Mouse (Mus musculus) adrenal gland, adult (tissue): ENCODE results near the gene Clmn.
A peak's percentile ranks its signal among the peaks of the same experiment; 100 is the strongest.
"Not testable (repeated sequence)": the region's sequence is repeated elsewhere in the genome, so short reads cannot be mapped to it uniquely, and the experiment has no call there.

Experiments
- DNase-seq, 2 experiments: peaks; one replicate each; pipeline ENCODE4 v3.0.0; 2022 to 2023; ENCODE audit warnings: low spot score in 1 of 2; ENCODE audit not compliant: inconsistent age in 2 of 2

Gene Clmn

DNA sequence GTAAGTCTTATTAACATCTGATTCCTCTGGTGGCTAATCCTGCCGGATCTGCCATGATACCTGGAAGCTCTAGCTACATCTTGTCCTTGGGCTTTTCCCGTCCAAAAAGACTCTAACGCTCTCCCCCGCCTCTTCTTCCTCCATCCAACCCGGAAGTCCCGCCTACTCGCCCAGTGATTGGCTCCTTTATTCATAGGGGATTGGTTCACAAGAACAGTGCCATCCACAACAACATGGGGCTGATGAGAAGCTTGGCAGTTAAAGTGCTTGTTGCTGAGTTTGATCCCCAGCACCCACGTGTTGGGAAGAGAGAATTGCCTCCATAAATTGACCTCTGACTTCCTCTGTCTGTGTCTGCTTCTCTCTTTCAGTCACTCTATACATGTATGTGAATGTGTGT is 103.5 kb downstream of the Clmn start:
- DNase-seq: no peak

DNA sequence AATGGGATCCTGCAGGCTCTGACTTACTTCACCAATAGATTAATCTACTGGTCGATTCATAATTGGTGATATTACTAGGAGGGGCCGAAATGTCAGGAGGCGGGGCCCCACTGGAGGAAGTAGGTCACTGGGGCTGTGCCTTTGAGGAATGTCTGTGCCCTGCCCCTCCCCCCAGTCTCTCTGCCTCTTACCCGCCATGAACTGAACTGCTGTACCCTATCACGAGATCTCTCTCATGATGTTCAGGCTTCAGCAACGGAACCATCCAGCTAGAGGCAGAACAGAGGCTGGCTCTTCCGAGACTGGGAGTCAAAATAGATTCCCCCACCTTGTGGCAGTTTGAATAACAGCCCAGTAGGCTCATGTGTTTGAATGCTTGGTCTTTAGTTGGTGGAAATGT is 106.8 kb downstream of the Clmn start:
- no peak for DNase-seq

DNA sequence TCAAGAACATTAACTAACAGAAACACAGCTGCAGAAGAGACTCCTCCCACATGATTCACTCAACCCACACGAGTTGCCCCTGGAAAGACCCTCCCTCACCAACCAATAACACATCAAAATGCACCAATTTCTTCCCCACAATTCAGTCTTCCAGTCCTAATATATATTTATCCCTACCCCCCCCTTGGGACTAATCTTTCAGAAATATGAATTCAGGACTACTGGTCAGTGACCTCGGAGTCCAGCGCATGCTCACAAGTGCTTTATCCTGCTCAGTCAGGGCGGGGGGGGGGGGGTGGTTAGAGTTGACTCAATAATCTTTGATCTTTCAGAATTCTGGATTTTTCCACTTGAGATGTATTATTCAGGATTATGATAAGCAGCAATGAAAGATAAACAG is 111.2 kb downstream of the Clmn start:
- peak; percentile 47 to 83 for DNase-seq

DNA sequence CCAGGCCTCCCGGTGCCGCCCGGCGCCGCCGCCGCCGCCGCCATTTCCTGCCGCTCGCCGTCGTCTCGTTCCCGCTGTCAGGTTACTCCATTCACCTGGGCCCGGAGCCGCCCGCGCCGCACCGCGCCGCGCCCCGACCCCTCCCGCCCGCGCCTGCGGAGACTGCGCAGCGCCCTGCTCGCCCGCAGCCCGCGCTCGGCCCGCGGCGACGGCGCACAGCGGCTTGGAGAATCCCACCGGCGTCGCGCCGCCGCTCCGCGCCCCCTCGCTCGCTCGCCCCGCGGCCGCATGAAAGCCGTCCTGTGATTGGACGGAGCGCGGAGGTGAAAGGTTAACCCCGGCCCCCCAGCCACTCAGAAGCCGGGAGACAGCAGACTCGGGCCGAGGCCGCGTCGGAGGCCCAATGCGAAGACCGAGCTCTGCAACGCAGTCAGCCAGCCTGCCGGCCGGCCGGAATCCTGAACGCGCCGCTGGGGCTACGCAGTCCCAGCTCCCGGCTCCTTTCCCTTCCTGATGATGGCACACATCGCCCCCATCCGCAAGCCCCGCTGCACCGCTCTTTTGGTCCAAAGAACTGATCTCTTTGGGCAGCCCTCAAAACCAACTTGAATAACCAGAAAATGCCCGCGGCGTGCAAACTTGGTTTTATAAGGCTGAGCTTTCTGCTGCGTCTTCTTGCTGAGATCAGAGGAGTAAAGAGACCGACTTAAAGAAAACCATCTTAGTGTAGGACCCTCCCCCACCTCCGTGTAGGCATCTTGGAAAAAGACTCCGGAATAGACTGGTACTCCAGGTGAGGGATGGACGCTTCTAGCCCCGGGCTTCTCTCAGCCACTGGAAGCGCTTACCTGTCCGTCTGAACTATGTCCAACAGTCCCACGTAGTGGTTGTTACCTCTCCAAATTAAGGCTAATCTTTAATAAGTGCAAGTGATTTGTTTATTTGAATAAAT is 112.8 kb downstream of the Clmn start, which contains the start of gene Dicer1:
TSS of gene Dicer1 (minus strand) at position 139 of the 952 bp plus-strand sequence.
- peak; percentile 97 to 99 for DNase-seq

DNA sequence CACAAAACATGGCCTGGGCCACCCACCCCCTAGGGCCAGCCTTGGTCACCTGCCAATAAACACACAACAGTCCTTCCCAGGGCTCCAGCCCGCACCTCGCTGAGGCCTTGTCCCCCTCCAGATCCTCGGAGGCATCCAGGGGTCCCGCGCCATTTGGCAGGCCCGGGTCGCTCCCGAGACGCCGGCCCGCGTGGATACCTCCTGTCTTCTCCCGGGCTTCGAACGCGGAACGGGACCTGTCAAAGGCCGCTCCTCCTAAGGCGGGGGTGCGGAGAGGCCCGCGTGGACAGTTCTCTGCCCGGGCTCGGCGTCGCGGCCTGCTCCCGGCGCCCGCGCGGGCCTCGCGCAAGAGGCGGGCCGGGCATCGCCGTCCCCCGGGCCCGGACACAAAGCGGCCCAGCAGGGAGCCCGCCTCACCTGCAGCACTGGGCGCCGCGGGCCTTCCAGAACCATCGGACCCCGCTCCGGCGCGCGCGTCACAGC is 113.5 kb downstream of the Clmn start:
- peak in 1 of 2 experiments; percentile 84 for DNase-seq

DNA sequence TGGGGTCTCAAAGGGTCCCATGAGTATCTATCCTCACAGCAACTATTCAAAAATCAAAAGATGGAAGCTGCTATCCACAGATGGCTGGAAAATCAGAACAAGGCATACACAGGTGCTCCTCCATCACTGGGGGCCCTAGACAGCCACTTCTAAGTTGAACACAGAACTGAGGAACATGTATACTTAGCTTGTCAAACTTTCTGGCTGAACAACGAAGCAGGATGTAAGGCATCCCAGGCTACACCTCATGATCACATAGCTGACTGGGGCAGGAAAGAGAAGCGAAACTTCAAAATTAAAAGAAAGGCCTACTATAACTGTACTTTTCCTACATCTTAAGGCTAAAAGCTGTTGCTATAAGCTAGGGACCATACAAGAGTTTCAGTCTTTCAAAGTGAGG is 115.9 kb downstream of the Clmn start:
- no peak for DNase-seq

DNA sequence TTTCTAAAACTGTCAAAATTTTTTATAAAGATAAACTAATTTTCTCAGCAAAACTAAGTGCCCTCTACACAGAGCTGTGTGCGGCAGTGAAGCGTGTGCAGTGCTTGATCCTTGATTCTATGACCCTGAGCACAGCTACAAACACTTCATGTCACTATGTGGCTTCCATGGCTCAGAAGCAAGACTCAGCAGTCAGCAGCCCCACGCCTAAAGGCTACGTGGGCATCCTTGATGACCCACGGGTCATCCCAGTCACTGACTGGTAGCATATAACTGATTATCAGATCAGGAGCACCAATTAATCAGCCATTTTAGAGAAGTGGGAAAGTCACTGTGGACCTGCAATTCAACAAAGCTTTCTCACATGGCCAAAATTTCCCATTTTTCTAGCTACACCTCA is 117.6 kb downstream of the Clmn start:
- peak; percentile 15 to 59 for DNase-seq

DNA sequence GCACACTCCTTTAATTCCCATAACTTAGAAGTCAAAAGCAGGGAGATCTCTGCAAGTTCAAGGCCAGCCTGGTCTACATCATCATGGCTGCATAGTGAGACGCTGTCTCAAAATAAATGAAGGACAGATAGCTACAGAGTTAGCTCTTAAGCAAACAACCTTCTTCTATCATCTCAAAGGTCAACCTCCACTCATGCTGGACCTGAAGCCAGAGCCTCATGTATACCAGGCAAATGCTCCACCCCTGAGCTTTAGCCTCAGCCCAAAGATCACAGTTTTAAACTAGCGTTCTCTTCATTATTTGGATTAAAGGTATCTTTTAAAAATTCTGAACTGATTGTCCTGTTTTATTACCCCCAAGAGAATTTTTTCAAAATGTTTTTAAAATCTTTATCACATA is 118.3 kb downstream of the Clmn start:
- DNase-seq: peak in 1 of 2 experiments; percentile 68

DNA sequence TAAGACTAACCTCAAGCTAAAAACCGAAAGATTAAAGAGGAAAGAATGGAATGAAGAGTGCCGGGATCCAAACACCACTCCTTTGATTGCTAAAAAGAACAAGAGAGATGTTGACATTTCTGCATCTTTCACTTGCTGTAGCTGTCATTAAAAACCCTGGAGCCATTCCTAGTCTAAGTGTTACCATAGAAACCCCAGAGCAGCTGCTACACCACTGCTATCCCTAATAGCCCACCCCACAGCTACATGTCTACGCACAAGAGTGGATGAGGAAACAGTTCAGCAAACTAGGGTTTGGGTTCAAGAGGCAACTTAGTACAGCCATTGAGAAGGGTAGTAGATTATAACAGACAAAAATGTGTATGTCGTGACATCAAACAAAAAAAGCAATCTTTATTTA is 121.2 kb downstream of the Clmn start:
- peak in 1 of 2 experiments; percentile 35 for DNase-seq

DNA sequence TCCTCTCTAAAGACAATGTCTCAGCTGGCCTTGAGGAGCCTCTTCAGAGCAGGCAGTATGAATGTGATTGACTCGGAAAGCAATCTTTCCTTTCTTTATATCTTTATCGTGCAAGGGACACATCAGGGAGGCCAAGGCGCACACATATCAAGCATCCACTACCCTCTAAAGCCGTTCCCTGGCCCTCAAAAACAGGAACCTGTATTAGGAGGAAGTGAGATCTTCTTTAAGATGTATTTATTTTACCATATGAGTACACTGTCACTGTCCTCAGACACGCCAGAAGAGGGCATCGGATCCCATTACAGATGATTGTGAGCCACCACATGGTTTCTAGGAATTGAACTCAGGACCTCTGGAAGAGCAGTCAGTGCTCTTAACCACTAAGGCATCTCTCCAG is 122.6 kb downstream of the Clmn start:
- DNase-seq: peak in 1 of 2 experiments; percentile 70

DNA sequence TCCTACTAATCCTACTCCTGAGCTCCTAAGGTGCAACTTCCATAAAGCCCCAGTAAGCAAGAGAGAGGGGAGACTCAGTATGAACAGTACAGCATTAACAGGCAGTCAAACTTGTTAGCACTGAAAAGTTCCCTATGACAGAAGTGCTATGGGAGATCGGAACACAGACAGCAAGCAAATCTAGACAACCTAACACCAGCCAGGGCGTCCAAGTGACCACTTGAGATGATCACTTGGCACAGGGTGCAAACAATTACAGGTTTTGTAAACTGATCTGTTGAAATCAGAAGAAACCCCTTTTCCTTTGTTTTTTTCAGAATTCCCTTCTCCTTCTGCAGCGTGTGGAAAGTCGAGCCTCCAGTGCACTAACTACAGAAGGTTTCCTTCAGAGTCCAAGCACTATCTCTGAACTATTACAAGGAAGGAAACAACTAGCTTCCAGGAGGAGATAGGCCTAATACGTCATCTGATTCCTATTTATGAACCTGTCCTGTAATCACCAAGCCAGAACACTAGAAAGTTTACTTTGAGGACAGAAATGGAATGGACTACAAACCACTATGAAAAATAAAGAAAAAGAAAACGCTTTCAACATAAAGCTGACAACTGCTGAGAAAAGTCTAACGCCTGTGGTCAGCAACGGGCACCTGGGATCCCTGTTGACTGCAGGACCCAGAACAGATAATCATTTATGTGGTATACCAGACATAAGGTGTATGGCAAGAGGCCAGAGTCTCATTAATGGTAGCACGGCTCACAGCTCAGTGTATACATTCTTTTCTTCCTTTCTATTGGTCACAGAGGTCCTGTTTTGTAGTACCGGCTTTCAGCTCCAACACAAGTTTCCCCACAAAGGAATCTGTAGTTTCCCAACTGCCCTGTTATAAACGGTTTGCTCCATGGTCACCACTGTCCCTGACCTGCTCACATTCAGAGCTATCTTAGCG is 123.8 kb downstream of the Clmn start:
- peak in 1 of 2 experiments; percentile 63 for DNase-seq

DNA sequence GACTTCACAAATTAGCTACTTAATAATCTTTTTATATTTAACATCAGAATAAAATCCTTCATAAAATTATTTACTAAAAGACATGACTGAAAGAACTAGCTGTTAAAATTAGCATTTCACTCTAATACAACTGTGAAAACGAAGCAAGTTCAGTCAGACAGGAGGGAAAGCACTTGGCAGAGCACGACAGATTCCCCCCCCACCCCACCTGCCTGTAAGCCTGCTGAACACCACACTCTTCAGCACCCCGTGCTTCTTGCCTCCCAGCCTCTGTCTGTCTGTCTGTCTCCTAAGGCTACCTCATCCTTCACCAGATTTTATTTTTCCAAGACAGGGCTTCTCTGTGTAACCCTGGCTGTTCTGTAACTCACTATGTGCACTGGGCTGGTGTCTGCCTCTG is 125.9 kb downstream of the Clmn start:
- DNase-seq: no peak

DNA sequence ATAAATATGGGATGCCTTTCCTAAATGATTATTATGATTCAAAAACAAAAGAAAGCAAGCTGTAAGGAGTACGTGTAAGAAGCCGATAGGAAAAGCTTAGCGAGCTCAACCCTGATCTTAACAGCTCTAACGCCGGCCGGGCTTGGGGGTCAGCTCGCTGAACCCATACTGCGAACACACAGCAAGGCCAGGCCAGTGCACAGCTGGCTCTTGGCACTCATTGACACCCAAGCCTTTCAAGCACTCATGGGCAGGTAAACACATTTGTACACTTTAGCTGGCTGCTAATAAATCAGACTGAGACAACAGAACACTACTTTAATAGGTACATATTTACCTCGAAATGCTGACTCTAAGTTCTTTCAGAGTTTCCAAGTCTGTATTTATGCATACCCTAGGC is 126.4 kb downstream of the Clmn start:
- DNase-seq: no peak

DNA sequence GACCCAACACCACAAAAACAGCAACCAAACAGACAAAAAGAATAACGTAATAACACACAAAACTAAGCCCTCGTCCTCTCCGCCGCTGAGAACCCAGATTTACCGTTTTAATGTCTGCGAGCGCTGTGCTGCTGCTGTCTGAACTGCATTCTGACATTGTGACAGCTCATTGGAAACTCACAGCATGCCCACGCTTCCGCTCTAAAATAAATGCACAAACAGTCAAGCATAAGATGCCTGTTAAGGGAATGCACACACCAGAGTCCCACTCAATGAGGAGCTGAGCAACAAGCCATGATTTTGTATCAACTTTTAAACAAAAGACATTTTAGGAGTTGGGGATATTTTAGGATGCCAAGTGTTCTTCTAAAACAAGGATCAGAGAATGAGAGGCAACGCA is 127.2 kb downstream of the Clmn start:
- DNase-seq: no peak

DNA sequence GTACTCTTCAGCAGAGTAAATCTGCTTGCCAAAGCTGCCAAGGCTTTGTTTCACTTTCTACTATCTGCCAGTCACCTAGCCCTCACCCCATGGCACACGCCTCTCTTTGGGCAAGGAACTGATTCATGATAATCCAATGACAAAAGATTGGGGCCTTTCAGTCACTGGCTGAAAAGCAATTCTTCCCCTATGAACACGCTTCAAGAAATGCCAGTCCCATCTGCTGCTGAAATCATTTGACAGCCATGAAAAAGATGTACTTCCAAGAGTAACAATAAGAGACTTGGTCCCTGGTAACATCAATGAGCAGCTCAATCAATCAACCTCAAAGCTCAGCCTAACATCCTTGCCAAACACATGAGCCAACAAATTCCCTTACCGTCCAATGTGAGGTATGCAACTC is 128.9 kb downstream of the Clmn start:
- DNase-seq: peak in 1 of 2 experiments; percentile 76

DNA sequence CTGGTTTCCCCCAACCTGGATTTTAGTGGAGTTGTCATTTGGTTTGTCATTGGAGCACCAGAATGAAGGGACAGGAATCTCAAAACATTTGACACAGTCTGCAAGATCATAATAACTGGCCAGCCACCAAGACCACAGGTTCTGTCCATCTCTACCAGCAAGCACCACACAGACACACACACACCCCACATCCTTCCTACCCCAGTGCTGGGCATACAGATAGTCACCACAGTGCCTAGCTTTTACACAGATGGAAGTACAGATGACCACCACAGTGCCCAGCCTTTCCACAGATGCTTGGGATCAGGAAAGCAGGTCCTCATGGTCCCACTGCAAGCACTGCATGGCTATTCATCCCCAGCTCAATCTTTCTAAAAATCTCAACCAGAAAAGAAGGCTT is 131.7 kb downstream of the Clmn start:
- DNase-seq: no peak

DNA sequence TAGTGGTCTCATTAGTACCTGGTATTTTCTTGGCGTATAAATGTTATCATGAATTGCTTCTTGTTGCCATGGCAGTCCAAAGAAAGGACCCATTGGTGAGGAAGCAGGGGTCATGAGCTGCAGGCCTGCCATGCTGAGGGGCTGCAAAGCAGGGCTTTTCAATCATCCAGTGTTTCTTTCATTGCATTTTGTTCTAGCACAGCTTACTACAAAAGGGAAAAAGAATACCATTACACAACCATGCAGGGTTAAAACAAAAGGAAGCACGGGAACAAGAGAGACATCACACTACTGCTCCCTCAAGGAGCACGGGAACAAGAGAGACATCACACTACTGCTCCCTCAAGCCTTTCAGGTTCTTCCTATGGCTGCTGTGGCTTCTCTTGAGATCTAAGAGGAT is 133.1 kb downstream of the Clmn start:
- DNase-seq: no peak

DNA sequence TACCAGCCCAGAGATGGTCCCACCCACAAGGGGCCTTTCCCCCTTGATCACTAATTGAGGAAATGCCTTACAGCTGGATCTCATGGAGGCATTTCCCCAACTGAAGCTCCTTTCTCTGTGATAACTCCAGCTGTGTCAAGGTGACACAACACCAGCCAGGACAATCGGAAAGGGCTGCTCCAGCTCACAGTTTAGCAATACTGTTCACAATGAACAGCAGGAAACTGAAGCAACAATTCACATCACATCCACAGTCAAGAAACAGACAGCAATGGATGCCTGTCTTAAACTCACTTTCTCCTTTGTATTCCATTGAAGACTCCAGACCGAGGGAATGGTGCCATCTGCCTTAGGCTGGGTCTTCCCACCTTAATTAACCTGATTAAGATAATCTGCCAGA is 138.4 kb downstream of the Clmn start:
- not testable (repeated sequence) for DNase-seq

DNA sequence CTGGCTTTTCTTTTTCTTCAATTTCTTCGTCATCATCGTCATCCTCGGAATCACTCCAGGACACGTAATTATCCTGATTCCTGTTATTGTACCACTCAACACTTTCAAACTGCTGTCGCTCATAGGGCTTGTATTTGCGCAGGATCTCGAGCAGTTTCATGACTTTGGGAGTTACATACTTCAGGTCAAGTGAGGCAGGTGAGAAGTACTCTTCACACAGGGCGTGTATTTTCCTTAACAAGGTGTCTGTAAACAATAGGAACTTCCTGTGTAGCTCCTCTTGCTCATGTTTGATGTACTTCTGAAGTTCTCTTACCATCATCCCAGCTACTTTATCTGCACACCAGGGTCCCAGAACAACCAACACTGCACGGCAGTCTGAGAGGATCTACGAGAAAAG is 142.8 kb downstream of the Clmn start:
- DNase-seq: no peak

DNA sequence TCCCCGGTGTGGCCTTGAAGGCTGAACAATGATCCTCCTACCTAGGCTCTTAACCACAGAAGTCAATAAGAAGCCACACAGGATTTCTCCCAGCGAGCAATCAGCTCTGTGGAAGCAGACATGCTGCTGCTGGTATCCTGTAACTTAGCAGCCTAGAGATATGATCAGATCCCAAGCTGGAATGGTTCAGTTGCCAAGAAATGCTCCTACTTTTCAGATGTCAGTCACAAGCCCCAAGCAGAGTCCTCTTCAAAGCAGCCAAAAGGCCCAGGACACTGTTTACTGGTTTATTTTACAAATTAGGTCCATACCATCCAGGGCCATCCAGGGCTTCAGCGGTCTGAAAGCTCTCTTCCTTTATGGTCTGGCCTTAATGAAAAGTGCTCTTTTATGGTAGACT is 143.9 kb downstream of the Clmn start:
- no peak for DNase-seq

DNA sequence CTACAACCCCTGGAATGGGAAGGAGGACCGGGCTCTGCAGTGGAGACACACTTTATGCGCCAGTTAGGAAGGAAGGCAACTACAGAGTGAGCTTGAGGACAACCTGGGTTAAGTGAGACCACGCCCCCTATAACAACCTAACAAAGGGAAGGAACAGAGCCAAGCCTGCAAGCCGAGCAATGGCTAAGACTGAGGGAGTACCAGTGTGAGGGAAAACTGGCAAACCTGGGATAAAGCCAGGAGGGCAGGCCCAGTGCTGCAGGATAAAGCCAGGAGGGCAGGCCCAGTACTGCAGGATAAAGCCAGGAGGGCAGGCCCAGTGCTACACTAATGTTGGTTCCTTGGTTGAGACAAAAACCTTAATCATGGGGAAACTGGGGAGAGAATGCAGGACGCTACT is 145.9 kb downstream of the Clmn start:
- no peak for DNase-seq
